ENCODE assay signal across 13 mouse cellular contexts in the genomic region with DNA sequence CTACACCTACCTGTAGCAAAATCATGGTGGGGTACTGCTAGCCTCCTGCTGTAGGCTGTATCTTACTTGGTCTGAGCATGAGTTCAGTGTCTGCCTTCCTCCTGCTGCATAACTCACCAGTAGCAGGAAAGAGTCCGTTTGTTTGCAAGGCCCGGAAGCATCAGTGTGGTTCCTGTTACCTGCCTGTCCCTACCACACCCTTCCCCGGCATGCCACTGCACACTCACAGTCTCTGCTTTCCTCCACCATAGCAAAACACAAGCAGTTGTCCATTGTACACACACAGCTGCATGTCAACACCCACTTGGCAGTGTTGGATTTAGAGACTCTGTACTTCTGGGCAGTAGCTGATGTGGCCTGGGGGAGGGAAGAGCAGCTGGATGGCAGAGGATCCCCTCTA.
A peak's percentile ranks its signal among the peaks of the same experiment; 100 is the strongest.
DNase-seq lines count a peak whose midpoint lies in the region; ATAC-seq and TF ChIP-seq lines count a peak whose summit lies in the region.
"Had no signal": no experiment of that assay in that cellular context is flagged by ENCODE, and none has a peak within 500 bp of the region (broad histone marks: within the 10 kb centered on the region; RNA-seq: fewer than 3 reads in every experiment).

No protein-coding gene starts in this region.

- no peak for TF ChIP-seq CTCF in heart, adult 2 months (IDR thresholded peaks at IDR 0.05)
- TF ChIP-seq CTCF in lung, adult 2 months (IDR thresholded peaks at IDR 0.05; ENCODE audit: insufficient read depth, low read length): no peak
- no peak for TF ChIP-seq CTCF in stomach, postnatal 0 days (IDR thresholded peaks at IDR 0.05; ENCODE audit: low read depth)

- ATAC-seq in heart, embryonic 14.5 days (ENCODE audit: insufficient number of reproducible peaks, insufficient read depth, low FRiP score, low read depth): no peak
- no peak for ATAC-seq in lung, embryonic 15.5 days (ENCODE audit: borderline replicate concordance, extremely low read depth, low FRiP score, low TSS enrichment)
- 0 out of 2 replicates have a peak, but pooled peaks have one; percentile 20 for ATAC-seq in intestine, embryonic 16.5 days
- peak; percentile 73 for ATAC-seq in stomach, postnatal 0 days (ENCODE audit: low FRiP score, low TSS enrichment)
- ATAC-seq: liver, embryonic 12.5 days had no signal

- no peaks in the 10 kb centered on the region for H3K27me3 ChIP-seq in heart, embryonic 14.5 days (ENCODE audit: control insufficient read depth, insufficient read depth, low read length)
- no peaks in the 10 kb centered on the region for H3K27me3 ChIP-seq in heart, adult 2 months (ENCODE audit: control insufficient read depth, insufficient read depth, low read length)
- H3K27me3 ChIP-seq in lung, embryonic 15.5 days: no peaks in the 10 kb centered on the region
- no peaks in the 10 kb centered on the region for H3K27me3 ChIP-seq in intestine, embryonic 16.5 days (replicated peaks; ENCODE audit: control insufficient read depth, insufficient read depth, low read length)
- no peaks in the 10 kb centered on the region for H3K27me3 ChIP-seq in stomach, postnatal 0 days (ENCODE audit: control insufficient read depth, insufficient read depth, low read length)
- H3K27me3 ChIP-seq: embryonic facial prominence, embryonic 13.5 days; liver, embryonic 12.5 days had no signal

- peaks cover 6% of the 10 kb centered on the region for H3K9me3 ChIP-seq in heart, embryonic 14.5 days (ENCODE audit: control insufficient read depth, low read length)
- H3K9me3 ChIP-seq in lung, embryonic 15.5 days: no peaks in the 10 kb centered on the region
- no peaks in the 10 kb centered on the region for H3K9me3 ChIP-seq in intestine, embryonic 16.5 days (ENCODE audit: control insufficient read depth, low read length)
- no peaks in the 10 kb centered on the region for H3K9me3 ChIP-seq in stomach, postnatal 0 days (ENCODE audit: control insufficient read depth, low read length)
- H3K9me3 ChIP-seq: liver, embryonic 12.5 days had no signal

- H3K9ac ChIP-seq in heart, embryonic 14.5 days (ENCODE audit: low read length): peak overlapping the region; percentile 23; the same call in 1 of the 2 replicates
- no peak overlapping the region for H3K9ac ChIP-seq in heart, adult 2 months (ENCODE audit: low read depth, low read length)
- no peak overlapping the region for H3K9ac ChIP-seq in lung, embryonic 15.5 days
- no peak overlapping the region for H3K9ac ChIP-seq in intestine, embryonic 16.5 days (ENCODE audit: low read depth, low read length)
- no peak overlapping the region for H3K9ac ChIP-seq in stomach, postnatal 0 days (ENCODE audit: low read length)
- H3K9ac ChIP-seq: embryonic facial prominence, embryonic 13.5 days; liver, embryonic 12.5 days had no signal

- TF ChIP-seq POLR2A in heart, adult 2 months (IDR thresholded peaks at IDR 0.05; ENCODE audit: insufficient read depth, low read depth, low read length): no peak
- TF ChIP-seq POLR2A in lung, adult 2 months (IDR thresholded peaks at IDR 0.05; ENCODE audit: borderline replicate concordance, extremely low read depth, low read depth, low read length): no peak

- WGBS in heart, embryonic 14.5 days: 42% methylated on average over 3 of the region's 3 CpGs
- 39% methylated on average over 3 of the region's 3 CpGs for WGBS in heart, adult 2 months
- WGBS in lung, embryonic 15.5 days: 47% methylated on average over 3 of the region's 3 CpGs
- 50% methylated on average over 3 of the region's 3 CpGs for WGBS in lung, adult 2 months
- WGBS in intestine, embryonic 16.5 days: 70% methylated on average over 3 of the region's 3 CpGs
- WGBS in stomach, postnatal 0 days: 37% methylated on average over 3 of the region's 3 CpGs

- DNase-seq in heart, adult 2 months: no peak
- no peak for DNase-seq in lung, adult 2 months
- DNase-seq in stomach, postnatal 0 days (ENCODE audit: low spot score): peak; percentile 50
- no peak for DNase-seq in gastrocnemius, postnatal 4 days (ENCODE audit: low spot score in 2 of 2)
- DNase-seq: cerebellum, adult 9-10 months; gastrocnemius, postnatal 10 days; midbrain, embryonic 14.5 days; thymus, adult 18-20 months had no signal

- peak overlapping the region; percentile 0 to 56; a peak in 3 of 4 replicates for H3K27ac ChIP-seq in heart, embryonic 14.5 days (replicated peaks in 1 of 2; ENCODE audit: control insufficient read depth in 1 of 2, insufficient read depth in 1 of 2, low read depth in 2 of 2, low read length in 2 of 2)
- no peak overlapping the region for H3K27ac ChIP-seq in heart, adult 2 months
- H3K27ac ChIP-seq in lung, embryonic 15.5 days: 0 out of 2 replicates have a peak overlapping the region, but pooled peaks have one; percentile 8
- no peak overlapping the region for H3K27ac ChIP-seq in intestine, embryonic 16.5 days (ENCODE audit: low read length)
- H3K27ac ChIP-seq in stomach, postnatal 0 days (replicated peaks): peak overlapping the region; percentile 58; the same call in 1 of the 2 replicates
- H3K27ac ChIP-seq: embryonic facial prominence, embryonic 13.5 days; liver, embryonic 12.5 days had no signal

- no peaks in the 10 kb centered on the region; the same call in 1 of the 2 replicates for H3K79me2 ChIP-seq in heart, adult 2 months (replicated peaks; ENCODE audit: control insufficient read depth, insufficient read depth, low read length)

- no peak overlapping the region for H3K4me2 ChIP-seq in heart, embryonic 14.5 days (ENCODE audit: low read length)
- no peak overlapping the region for H3K4me2 ChIP-seq in lung, embryonic 15.5 days
- no peak overlapping the region for H3K4me2 ChIP-seq in intestine, embryonic 16.5 days (ENCODE audit: low read depth, low read length)
- H3K4me2 ChIP-seq in stomach, postnatal 0 days (replicated peaks; ENCODE audit: low read depth): no peak overlapping the region
- H3K4me2 ChIP-seq: embryonic facial prominence, embryonic 13.5 days; liver, embryonic 12.5 days had no signal

- no peak overlapping the region for H3K4me3 ChIP-seq in heart, embryonic 14.5 days (ENCODE audit: control insufficient read depth in 1 of 2, insufficient read depth in 1 of 2, low read depth in 1 of 2, low read length in 2 of 2)
- H3K4me3 ChIP-seq in heart, adult 2 months: no peak overlapping the region
- no peak overlapping the region for H3K4me3 ChIP-seq in lung, embryonic 15.5 days
- H3K4me3 ChIP-seq in lung, adult 2 months (replicated peaks; ENCODE audit: extremely low read depth, low read depth, low read length): no peak overlapping the region
- H3K4me3 ChIP-seq in intestine, embryonic 16.5 days (ENCODE audit: low read length): no peak overlapping the region
- H3K4me3 ChIP-seq in stomach, postnatal 0 days (ENCODE audit: low read depth, low read length): no peak overlapping the region
- H3K4me3 ChIP-seq: embryonic facial prominence, embryonic 13.5 days; liver, embryonic 12.5 days had no signal

- no peak for TF ChIP-seq EP300 in heart, adult 2 months (IDR thresholded peaks at IDR 0.05; ENCODE audit: insufficient read depth, low read depth, low read length)
- no peak for TF ChIP-seq EP300 in stomach, postnatal 0 days (optimal IDR thresholded peaks at IDR 0.05)

- intact Hi-C loops in heart, adult 2 months (cut with DNase I): loop anchor here (10.0 kb wide), 1 partner anchor 108 kb away; no protein-coding TSS in a partner anchor

- peaks cover 38% of the 10 kb centered on the region for H3K36me3 ChIP-seq in heart, embryonic 14.5 days (ENCODE audit: control insufficient read depth, insufficient read depth, low read length)
- H3K36me3 ChIP-seq in heart, adult 2 months (ENCODE audit: control insufficient read depth, insufficient read depth, low read length): peaks cover 2% of the 10 kb centered on the region; the same call in 1 of the 2 replicates
- peaks cover 14% of the 10 kb centered on the region for H3K36me3 ChIP-seq in lung, embryonic 15.5 days
- H3K36me3 ChIP-seq in intestine, embryonic 16.5 days (ENCODE audit: control insufficient read depth, insufficient read depth, low read length): peaks cover 11% of the 10 kb centered on the region; the same call in 1 of the 2 replicates
- no peaks in the 10 kb centered on the region; the same call in 1 of the 2 replicates for H3K36me3 ChIP-seq in stomach, postnatal 0 days (ENCODE audit: control insufficient read depth, insufficient read depth, low read length)

- peaks cover 16 to 22% of the 10 kb centered on the region in 2 experiments for H3K4me1 ChIP-seq in heart, embryonic 14.5 days (ENCODE audit: control insufficient read depth in 2 of 2, insufficient read depth in 2 of 2, low read length in 2 of 2)
- H3K4me1 ChIP-seq in heart, adult 2 months (ENCODE audit: control insufficient read depth, insufficient read depth, low read length): peaks cover 9% of the 10 kb centered on the region
- peaks cover 15% of the 10 kb centered on the region for H3K4me1 ChIP-seq in lung, embryonic 15.5 days
- H3K4me1 ChIP-seq in lung, adult 2 months (ENCODE audit: control insufficient read depth, insufficient read depth, low read length): peaks cover 5% of the 10 kb centered on the region; the same call in 1 of the 2 replicates
- H3K4me1 ChIP-seq in intestine, embryonic 16.5 days (ENCODE audit: control insufficient read depth, insufficient read depth, low read length): 0 out of 2 replicates have a peak, but pooled peaks cover 1% of the 10 kb centered on the region
- H3K4me1 ChIP-seq in stomach, postnatal 0 days (replicated peaks; ENCODE audit: control insufficient read depth, insufficient read depth): peaks cover 5% of the 10 kb centered on the region; the same call in 1 of the 2 replicates
- H3K4me1 ChIP-seq: embryonic facial prominence, embryonic 13.5 days had no signal

Comparison
In these comparisons a context has a peak if more than half of its experiments do, and no peak if none do; other contexts are left out.
1. H3K27ac ChIP-seq: peak in heart, embryonic 14.5 days (2 of 2), lung, embryonic 15.5 days (single experiment) and stomach, postnatal 0 days (single experiment); none in heart, adult 2 months (single experiment) and intestine, embryonic 16.5 days (single experiment).
2. ATAC-seq: peak in intestine, embryonic 16.5 days (single experiment) and stomach, postnatal 0 days (single experiment); none in heart, embryonic 14.5 days (single experiment) and lung, embryonic 15.5 days (single experiment).